Mouse (Mus musculus): Measurements from ENCODE around the gene Cmtm4. TPM values are rescaled to one million over a fixed set of nuclear protein-coding genes. Genes with fewer than 3 reads are reported as not detected.
"Not testable (repeated sequence)": the region's sequence is repeated elsewhere in the genome, so short reads cannot be mapped to it uniquely, and the experiment has no call there.

The Cmtm4 gene
- total RNA-seq, 2 experiments from 2014 or later: 67.5 to 72.2 TPM

- intact Hi-C loops (cut with DNase I): not testable (repeated sequence)
Observed at GRCm38 (mm10) chr8:104312023-104312422, 83.6 kb downstream of the Cmtm4 start.

DNA sequence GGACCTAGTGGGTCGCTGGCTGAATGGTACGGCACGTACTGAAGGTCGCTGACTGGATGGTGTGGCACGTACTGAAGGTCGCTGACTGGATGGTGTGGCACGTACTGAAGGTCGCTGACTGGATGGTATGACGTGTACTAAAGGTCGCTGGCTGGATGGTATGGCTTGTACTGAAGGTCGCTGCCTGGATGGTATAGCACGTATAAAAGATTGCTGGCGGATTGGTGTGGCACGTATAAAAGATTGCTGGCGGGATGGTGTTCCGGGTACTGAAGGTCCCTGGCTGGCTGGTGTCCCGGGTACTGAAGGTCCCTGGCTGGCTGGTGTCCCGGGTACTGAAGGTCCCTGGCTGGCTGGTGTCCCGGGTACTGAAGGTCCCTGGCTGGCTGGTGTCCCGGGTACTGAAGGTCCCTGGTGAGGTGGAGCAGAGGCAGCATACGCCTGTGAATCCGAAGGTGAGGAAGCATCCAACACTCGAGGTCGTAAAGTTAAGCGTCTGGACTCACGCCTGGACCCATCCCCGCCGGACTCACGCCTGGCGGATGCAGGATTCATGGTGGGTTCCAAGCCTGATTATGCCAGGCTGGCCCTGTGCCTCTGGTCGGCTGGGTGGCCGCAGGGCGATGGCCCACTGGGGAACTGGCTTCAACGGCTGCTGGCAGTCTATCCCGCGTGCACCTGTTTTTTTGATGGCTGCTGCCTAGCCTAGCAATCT, 86.0 kb downstream of the Cmtm4 start, which contains the start of the genes Gm45711 and Cmtm1:
TSS of gene Gm45711 (minus strand) at position 641 of the 715 bp plus-strand sequence.
TSS of gene Cmtm1 (minus strand) at position 705 of the 715 bp plus-strand sequence.
- intact Hi-C loops (cut with DNase I); DNase-seq (ENCODE audit: extremely low spot score in 1 of 2, low spot score in 2 of 2): not testable (repeated sequence)

More at GRCm38 (mm10) chr8:104312023-104312422, 83.6 kb downstream of the Cmtm4 start:
- not testable (repeated sequence) for DNase-seq (ENCODE audit: extremely low spot score in 1 of 2, low spot score in 2 of 2)

GRCm38 (mm10) chr8:104308341-104308740, 87.3 kb downstream of the Cmtm4 start:
- DNase-seq (ENCODE audit: extremely low spot score in 1 of 2, low spot score in 2 of 2): not testable (repeated sequence)

GRCm38 (mm10) chr8:104304962-104305361, 90.6 kb downstream of the Cmtm4 start:
- DNase-seq (ENCODE audit: extremely low spot score in 1 of 2, low spot score in 2 of 2): no peak
- intact Hi-C loops (cut with DNase I): no loop called here

More at GRCm38 (mm10) chr8:104308341-104308740, 87.3 kb downstream of the Cmtm4 start:
- intact Hi-C loops (cut with DNase I): not testable (repeated sequence)

DNA sequence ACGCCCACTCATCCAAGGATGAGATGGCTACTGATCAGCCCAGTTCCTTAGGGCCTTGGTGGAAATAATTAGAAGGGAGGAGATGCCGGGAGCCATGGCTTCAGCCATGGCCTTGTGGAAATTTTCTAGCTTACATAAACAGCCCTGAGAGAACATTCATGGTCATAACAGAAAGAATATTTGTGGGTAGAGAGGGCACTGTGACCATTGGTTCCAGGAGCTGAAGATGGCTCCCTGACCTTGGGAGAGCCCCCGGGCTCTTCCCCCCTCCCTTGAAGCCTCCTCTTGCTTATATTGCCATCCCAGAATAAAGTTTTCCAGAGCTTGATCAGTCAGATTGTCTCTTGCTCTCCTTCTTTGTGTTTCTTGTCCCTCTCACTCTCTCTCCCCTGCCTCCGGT, 93.1 kb downstream of the Cmtm4 start:
- intact Hi-C loops (cut with DNase I); DNase-seq (ENCODE audit: extremely low spot score in 1 of 2, low spot score in 2 of 2): not testable (repeated sequence)

DNA sequence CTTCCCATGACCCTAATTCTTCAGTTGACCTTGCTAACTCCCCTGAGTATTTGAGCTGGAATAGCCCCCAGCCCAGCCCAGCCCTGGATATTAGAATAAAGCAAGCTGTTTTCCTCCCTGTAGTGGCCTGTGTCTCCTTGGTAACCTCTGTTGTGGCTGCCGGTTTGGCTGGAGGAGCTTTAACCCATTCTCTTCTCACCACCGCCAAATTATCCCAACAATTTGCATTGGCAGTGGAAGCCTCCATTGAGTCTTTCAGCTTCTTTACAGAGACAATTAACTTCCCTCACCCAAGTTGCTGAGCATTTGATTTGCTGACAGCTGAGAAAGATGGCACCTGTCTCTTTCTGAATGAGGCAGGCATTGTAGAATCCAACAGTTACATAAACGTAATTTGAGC, 94.0 kb downstream of the Cmtm4 start:
- intact Hi-C loops (cut with DNase I); DNase-seq (ENCODE audit: extremely low spot score in 1 of 2, low spot score in 2 of 2): not testable (repeated sequence)

Other genes with a start within 250 kb of the Cmtm4 start
- 10 to 100 TPM; 26.1 to 27.9 TPM for gene Bean1, start 225.4 kb downstream of the Cmtm4 start, total RNA-seq (2021)
- 10 to 100 TPM; 40.6 to 41.1 TPM for gene Tk2, start 147.2 kb downstream of the Cmtm4 start, total RNA-seq (2021)
- 10 to 100 TPM; 12.5 to 13.0 TPM for gene Cklf, start 144.9 kb downstream of the Cmtm4 start, total RNA-seq (2021)
- not detected for gene Cmtm2a, start 102.6 kb downstream of the Cmtm4 start, total RNA-seq (2021)
- gene Gm45711, start 85.7 kb downstream of the Cmtm4 start, total RNA-seq (2021): not detected
- not detected for gene Cmtm1, start 85.7 kb downstream of the Cmtm4 start, total RNA-seq (2021)
- gene Gm11020, start 74.2 kb downstream of the Cmtm4 start, total RNA-seq (2021): not detected
- not detected for gene Cmtm2b, start 73.6 kb downstream of the Cmtm4 start, total RNA-seq (2021)
- 10 to 100 TPM; 13.2 to 22.8 TPM for gene Cmtm3, start 56.4 kb downstream of the Cmtm4 start, total RNA-seq (2021)
- gene Dync1li2, start 47.2 kb upstream of the Cmtm4 start, total RNA-seq (2021): 100 to 1,000 TPM; 204 to 207 TPM
- gene Terb1, start 114.1 kb upstream of the Cmtm4 start, total RNA-seq (2021): 1 to 10 TPM in 1 of 2 experiments, under 1 TPM in 1; 0.93 to 1.2 TPM
- gene Nae1, start 138.8 kb upstream of the Cmtm4 start, total RNA-seq (2021): 10 to 100 TPM; 48.8 to 50.7 TPM
- gene Car7, start 138.9 kb upstream of the Cmtm4 start, total RNA-seq (2021): 10 to 100 TPM; 17.0 to 18.6 TPM
- gene Pdp2, start 195.6 kb upstream of the Cmtm4 start, total RNA-seq (2021): 10 to 100 TPM; 10.1 to 10.4 TPM
- not detected for gene Cdh16, start 228.6 kb upstream of the Cmtm4 start, total RNA-seq (2021)
- 1 to 10 TPM; 4.9 to 5.3 TPM for gene Rrad, start 235.5 kb upstream of the Cmtm4 start, total RNA-seq (2021)
- gene Ciao2b, start 246.2 kb upstream of the Cmtm4 start, total RNA-seq (2021): 10 to 100 TPM; 28.5 to 30.7 TPM

All from left cerebral cortex, postnatal 10 days (tissue).